Mouse (Mus musculus) midbrain, embryonic 13.5 days (tissue): ENCODE measurements around the gene Ptx4. TPM values are rescaled to one million over a fixed set of nuclear protein-coding genes. Genes with fewer than 3 reads are reported as not detected.

Source experiments
- ATAC-seq: fragments of 200-750 bp; cut with Nextera tagmentation; 2 replicates; pipeline ENCODE4 v1.8.0; 2017; ENCODE audit warnings: mild to moderate bottlenecking, moderate TSS enrichment, moderate library complexity
- H3K27ac ChIP-seq: fragments of 300-500 bp; sonication (generic); 2 replicates; pipeline ENCODE4 v1.5.1; 2015; ENCODE audit warnings: inconsistent platforms, mild to moderate bottlenecking, moderate library complexity
- H3K27me3 ChIP-seq: fragments of 300-500 bp; sonication (generic); 2 replicates; pipeline ENCODE4 v1.6.1; 2015; ENCODE audit warnings: mild to moderate bottlenecking, inconsistent platforms
- H3K36me3 ChIP-seq: fragments of 300-500 bp; sonication (generic); 2 replicates; pipeline ENCODE4 v1.6.1; 2015; ENCODE audit warnings: mild to moderate bottlenecking, inconsistent platforms
- H3K4me1 ChIP-seq: fragments of 300-500 bp; sonication (generic); replicated peaks from 2 replicates; pipeline ENCODE4 v1.6.1; 2015; ENCODE audit warnings: inconsistent platforms
- H3K4me2 ChIP-seq: fragments of 300-500 bp; sonication (generic); replicated peaks from 2 replicates; pipeline ENCODE4 v1.6.1; 2015; ENCODE audit warnings: moderate library complexity, mild to moderate bottlenecking, inconsistent platforms
- H3K4me3 ChIP-seq: fragments of 300-500 bp; sonication (generic); replicated peaks from 2 replicates; pipeline ENCODE4 v1.5.1; 2015; ENCODE audit warnings: mild to moderate bottlenecking, inconsistent platforms
- H3K9ac ChIP-seq: fragments of 300-500 bp; sonication (generic); replicated peaks from 2 replicates; pipeline ENCODE4 v1.6.1; 2015; ENCODE audit warnings: mild to moderate bottlenecking, inconsistent platforms
- H3K9me3 ChIP-seq: fragments of 300-500 bp; sonication (generic); 2 replicates; pipeline ENCODE4 v1.6.1; 2016; ENCODE audit warnings: mild to moderate bottlenecking, inconsistent platforms
- WGBS: fragments of 180-500 bp; shearing (Covaris S2); methylation state at CpG from one replicate; pipeline ENCODE4 v1.1.7; 2015; 5-methylcytosine and 5-hydroxymethylcytosine counted together
- polyA plus RNA-seq: library from polyadenylated mRNA; unstranded; fragments of >200 nt; fragmentation: Nextera tagmentation; extraction: Ambion mirVana; gene quantifications from 2 replicates; pipeline ENCODE4 v1.2.1, GENCODE M21; 2015

The Ptx4 gene
- polyA plus RNA-seq, 1 experiment from 2014 or later: not detected

GRCm38 (mm10) chr17:25165970-25166671 lies 45.6 kb downstream of the Ptx4 start:
- peaks cover 12% of the 10 kb centered on the region for H3K36me3 ChIP-seq
- no peak for ATAC-seq
- WGBS: 77% methylated on average over 6 of the region's 6 CpGs
- no peaks in the 10 kb centered on the region for H3K9me3 ChIP-seq
- H3K27ac ChIP-seq: no peak overlapping the region
- H3K9ac ChIP-seq: no peak overlapping the region
- H3K4me3 ChIP-seq: no peak overlapping the region
- H3K4me1 ChIP-seq: no peaks in the 10 kb centered on the region
- H3K27me3 ChIP-seq: no peaks in the 10 kb centered on the region
- H3K4me2 ChIP-seq: no peak overlapping the region

GRCm38 (mm10) chr17:25169706-25170105 lies 49.1 kb downstream of the Ptx4 start:
- Histone ChIP-seq H3K9me3 (no peaks in the 10 kb centered on the region), H3K4me2 (no peak overlapping the region), H3K9ac (no peak overlapping the region), H3K36me3 (no peaks in the 10 kb centered on the region), H3K27me3 (no peaks in the 10 kb centered on the region), H3K4me3 (no peak overlapping the region), H3K4me1 (no peaks in the 10 kb centered on the region), H3K27ac (no peak overlapping the region)
- ATAC-seq: no peak
- 90% methylated on average over 2 of the region's 2 CpGs for WGBS

- no peaks in the 10 kb centered on the region for H3K9me3 ChIP-seq
- no peak overlapping the region for H3K4me3 ChIP-seq
- 90% methylated on average over 3 of the region's 3 CpGs for WGBS
- H3K4me1 ChIP-seq: no peaks in the 10 kb centered on the region
- H3K27ac ChIP-seq: no peak overlapping the region
- H3K4me2 ChIP-seq: no peak overlapping the region
- no peaks in the 10 kb centered on the region for H3K27me3 ChIP-seq
- no peak for ATAC-seq
- H3K36me3 ChIP-seq: no peaks in the 10 kb centered on the region
- H3K9ac ChIP-seq: no peak overlapping the region
These were observed 52.0 kb downstream of the Ptx4 start for GRCm38 (mm10) chr17:25172558-25172957.

Other genes with a start within 250 kb of the Ptx4 start
- 68.2 and 75.3 TPM in 2 replicates for gene Nubp2, start 234.4 kb upstream of the Ptx4 start, polyA plus RNA-seq
- 71.7 and 74.7 TPM in 2 replicates for gene Spsb3, start 234.1 kb upstream of the Ptx4 start, polyA plus RNA-seq
- gene Eme2, start 225.7 kb upstream of the Ptx4 start, polyA plus RNA-seq: 36.8 and 38.4 TPM in 2 replicates
- gene Mrps34, start 225.6 kb upstream of the Ptx4 start, polyA plus RNA-seq: 73.0 and 82.3 TPM in 2 replicates
- 74.1 and 76.8 TPM in 2 replicates for gene Nme3, start 224.3 kb upstream of the Ptx4 start, polyA plus RNA-seq
- gene Mapk8ip3, start 183.8 kb upstream of the Ptx4 start, polyA plus RNA-seq: 83.1 and 83.8 TPM in 2 replicates
- 146 and 161 TPM in 2 replicates for gene Jpt2, start 160.1 kb upstream of the Ptx4 start, polyA plus RNA-seq
- gene Cramp1l, start 105.0 kb upstream of the Ptx4 start, polyA plus RNA-seq: 7.0 and 8.2 TPM in 2 replicates
- 19.1 and 19.8 TPM in 2 replicates for gene Ift140, start 104.7 kb upstream of the Ptx4 start, polyA plus RNA-seq
- gene Tmem204, start 37.2 kb upstream of the Ptx4 start, polyA plus RNA-seq: 9.4 and 10.8 TPM in 2 replicates
- 45.3 and 48.0 TPM in 2 replicates for gene Telo2, start 4.8 kb upstream of the Ptx4 start, polyA plus RNA-seq
- 29.1 and 29.7 TPM in 2 replicates for gene Clcn7, start 12.6 kb downstream of the Ptx4 start, polyA plus RNA-seq
- gene Ccdc154, start 41.7 kb downstream of the Ptx4 start, polyA plus RNA-seq: not detected in 2 replicates
- gene Gm38655, start 54.7 kb downstream of the Ptx4 start, polyA plus RNA-seq: not detected in 2 replicates
- 36.1 and 37.1 TPM in 2 replicates for gene BC003965, start 63.8 kb downstream of the Ptx4 start, polyA plus RNA-seq
- 13.0 and 13.4 TPM in 2 replicates for gene Unkl, start 67.6 kb downstream of the Ptx4 start, polyA plus RNA-seq
- gene Gnptg, start 119.4 kb downstream of the Ptx4 start, polyA plus RNA-seq: 86.0 and 90.4 TPM in 2 replicates
- gene Tsr3, start 119.4 kb downstream of the Ptx4 start, polyA plus RNA-seq: 61.1 and 63.1 TPM in 2 replicates
- gene Baiap3, start 135.6 kb downstream of the Ptx4 start, polyA plus RNA-seq: 8.7 and 9.2 TPM in 2 replicates
- gene Ube2i, start 153.9 kb downstream of the Ptx4 start, polyA plus RNA-seq: 672 and 679 TPM in 2 replicates
- not detected in 2 replicates for gene Prss34, start 177.6 kb downstream of the Ptx4 start, polyA plus RNA-seq
- not detected in 2 replicates for gene Prss28, start 187.9 kb downstream of the Ptx4 start, polyA plus RNA-seq
- not detected in 2 replicates for gene Prss29, start 197.9 kb downstream of the Ptx4 start, polyA plus RNA-seq
- gene Tpsab1, start 224.8 kb downstream of the Ptx4 start, polyA plus RNA-seq: not detected in 2 replicates
- not detected in 2 replicates for gene Tpsb2, start 245.5 kb downstream of the Ptx4 start, polyA plus RNA-seq
- 1.1 TPM in 1 of 2 replicates, not detected in the other for gene Tpsg1, start 248.5 kb downstream of the Ptx4 start, polyA plus RNA-seq